Mouse (Mus musculus) kidney, embryonic 16.5 days (tissue): Measurements from ENCODE around the gene Tspan7. TPM values are rescaled to one million over a fixed set of nuclear protein-coding genes. Genes with fewer than 3 reads are reported as not detected.

ENCODE experiments used
- ATAC-seq: fragments of 200-750 bp; cut with Nextera tagmentation; 2 replicates; pipeline ENCODE4 v1.8.0; 2017; ENCODE audit warnings: moderate TSS enrichment; ENCODE audit not compliant: low FRiP score, low TSS enrichment
- H3K27ac ChIP-seq: fragments of 300-500 bp; sonication (generic); 2 replicates; pipeline ENCODE4 v1.5.1; 2014; ENCODE audit warnings: low read length
- H3K27me3 ChIP-seq: fragments of 300-500 bp; sonication (generic); 2 replicates; pipeline ENCODE4 v1.6.1; 2014; ENCODE audit warnings: low read length, control low read depth, mixed read lengths; ENCODE audit not compliant: insufficient read depth
- H3K36me3 ChIP-seq: fragments of 300-500 bp; sonication (generic); 2 replicates; pipeline ENCODE4 v1.6.1; 2014; ENCODE audit warnings: low read length, control low read depth, mixed read lengths; ENCODE audit not compliant: insufficient read depth
- H3K4me1 ChIP-seq: fragments of 300-500 bp; sonication (generic); 2 replicates; pipeline ENCODE4 v1.6.1; 2014; ENCODE audit warnings: low read length, control low read depth, mixed read lengths; ENCODE audit not compliant: insufficient read depth
- H3K4me2 ChIP-seq: fragments of 300-500 bp; sonication (generic); replicated peaks from 2 replicates; pipeline ENCODE4 v1.6.1; 2014; ENCODE audit warnings: low read depth, low read length
- H3K4me3 ChIP-seq: fragments of 300-500 bp; sonication (generic); 2 replicates; pipeline ENCODE4 v1.5.1; 2014; ENCODE audit warnings: mild to moderate bottlenecking, low read length
- H3K9ac ChIP-seq: fragments of 300-500 bp; sonication (generic); replicated peaks from 2 replicates; pipeline ENCODE4 v1.6.1; 2014; ENCODE audit warnings: low read length
- H3K9me3 ChIP-seq: fragments of 300-500 bp; sonication (generic); 2 replicates; pipeline ENCODE4 v1.6.1; 2016; ENCODE audit warnings: low read length, control low read depth
- WGBS: fragments of 180-500 bp; shearing (Covaris S2); extraction: QIAGEN DNeasy Blood & Tissue Kit; methylation state at CpG from one replicate; pipeline ENCODE4 v1.1.7; 2014; 5-methylcytosine and 5-hydroxymethylcytosine counted together
- polyA plus RNA-seq: library from polyadenylated mRNA; unstranded; fragments of >200 nt; fragmentation: Nextera tagmentation; extraction: Ambion mirVana; gene quantifications from 2 replicates; pipeline ENCODE4 v1.2.1, GENCODE M21; 2015

Tspan7 gene
- polyA plus RNA-seq, 1 experiment from 2014 or later = 122 TPM

DNA sequence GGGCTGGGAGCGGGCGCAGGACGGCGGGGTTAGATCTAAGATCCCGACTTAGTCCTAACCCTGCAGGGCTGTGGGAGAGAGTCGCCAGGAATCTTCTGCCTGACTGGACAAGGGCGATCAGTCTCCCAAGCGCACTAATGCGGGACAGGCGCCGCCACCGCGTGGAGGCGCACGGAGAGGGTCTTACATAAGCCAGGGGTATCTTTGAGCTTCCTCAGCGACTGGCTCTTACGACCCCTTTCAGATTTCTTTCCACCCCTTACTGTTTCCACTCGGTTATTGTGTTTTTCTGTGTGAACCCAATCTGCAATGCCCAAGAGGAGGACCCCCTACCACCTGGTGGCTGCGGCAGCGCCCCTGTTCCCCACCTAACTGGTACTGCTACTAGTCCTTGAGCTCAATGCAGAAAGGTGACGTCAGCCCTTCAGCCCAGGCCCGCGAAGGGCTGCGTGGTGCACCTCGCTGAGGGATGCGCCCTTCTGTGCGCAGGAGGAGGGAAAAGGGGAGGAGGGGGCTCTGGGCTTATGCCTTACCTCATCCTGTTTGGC is 780 bp downstream of the Tspan7 start:
- WGBS = 14% methylated on average over 26 of the region's 27 CpGs
- no peaks in the 10 kb centered on the region for H3K4me1 ChIP-seq
- peak overlapping the region; percentile 57 for H3K4me2 ChIP-seq
- no peaks in the 10 kb centered on the region; the same call in 1 of the 2 replicates for H3K27me3 ChIP-seq
- peak overlapping the region; percentile 53 for H3K4me3 ChIP-seq
- peak overlapping the region; percentile 59; the same call in 1 of the 2 replicates for H3K27ac ChIP-seq
- ATAC-seq = peak; percentile 91
- H3K9ac ChIP-seq = peak overlapping the region; percentile 67
- H3K9me3 ChIP-seq = no peaks in the 10 kb centered on the region; the same call in 1 of the 2 replicates
- no peaks in the 10 kb centered on the region for H3K36me3 ChIP-seq

DNA sequence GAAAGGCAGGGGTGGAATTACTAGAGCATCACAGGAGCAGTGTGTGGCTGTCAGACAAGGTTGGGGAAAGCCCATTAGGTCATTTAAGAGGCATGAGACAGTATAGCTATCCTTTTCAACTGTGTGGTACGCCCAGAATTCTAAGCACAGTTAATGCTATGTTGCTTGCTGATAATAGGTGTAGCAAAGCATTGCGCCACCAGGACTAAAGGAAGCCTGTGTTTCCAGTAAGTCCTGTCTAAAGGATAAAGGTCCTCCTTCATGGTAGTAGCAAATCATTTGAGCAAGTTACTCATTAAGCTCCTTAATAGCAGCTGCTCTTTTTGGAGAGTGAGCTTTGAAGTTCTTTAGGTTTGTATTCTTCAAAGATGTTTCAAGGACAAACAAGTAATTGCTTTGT is 13.6 kb downstream of the Tspan7 start:
- Histone ChIP-seq H3K4me3 (no peak overlapping the region), H3K9me3 (no peaks in the 10 kb centered on the region), H3K9ac (no peak overlapping the region), H3K4me1 (no peaks in the 10 kb centered on the region), H3K27ac (no peak overlapping the region), H3K27me3 (no peaks in the 10 kb centered on the region), H3K4me2 (no peak overlapping the region), H3K36me3 (no peaks in the 10 kb centered on the region)
- 84% methylated on average over 2 of the region's 2 CpGs for WGBS
- ATAC-seq = peak; percentile 31; the same call in 1 of the 2 replicates

DNA sequence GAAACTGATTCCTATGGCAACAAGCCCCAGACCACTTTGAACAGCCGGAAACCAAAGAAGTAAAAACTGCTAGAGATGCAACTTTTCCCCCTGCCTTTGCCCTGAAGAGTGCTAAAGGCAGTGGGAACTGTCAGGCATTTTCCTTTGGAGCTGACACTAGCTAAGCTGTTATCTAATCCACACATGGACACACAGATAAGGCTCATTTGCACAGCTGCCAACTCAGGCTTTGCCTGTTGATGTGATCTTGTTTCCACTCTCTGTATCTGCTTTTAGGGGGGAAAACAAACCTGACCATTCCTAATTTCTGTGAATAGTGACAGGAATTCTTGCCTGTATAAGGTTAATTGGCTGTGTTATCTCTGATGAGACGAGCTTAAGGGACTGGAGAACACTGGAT is 17.7 kb downstream of the Tspan7 start:
- no peaks in the 10 kb centered on the region for H3K36me3 ChIP-seq
- 41% methylated on average over 2 of the region's 2 CpGs for WGBS
- no peak overlapping the region for H3K4me3 ChIP-seq
- H3K4me1 ChIP-seq = no peaks in the 10 kb centered on the region
- H3K9me3 ChIP-seq = no peaks in the 10 kb centered on the region
- no peaks in the 10 kb centered on the region for H3K27me3 ChIP-seq
- no peak overlapping the region for H3K4me2 ChIP-seq
- H3K9ac ChIP-seq = no peak overlapping the region
- ATAC-seq = no peak
- H3K27ac ChIP-seq = no peak overlapping the region

GRCm38 (mm10) chrX:10514417-10514816 is 29.5 kb downstream of the Tspan7 start:
- Histone ChIP-seq H3K27me3 (no peaks in the 10 kb centered on the region), H3K9me3 (no peaks in the 10 kb centered on the region), H3K36me3 (no peaks in the 10 kb centered on the region), H3K27ac (no peak overlapping the region), H3K9ac (no peak overlapping the region), H3K4me2 (no peak overlapping the region), H3K4me3 (no peak overlapping the region), H3K4me1 (0 out of 2 replicates have a peak, but pooled peaks cover 9% of the 10 kb centered on the region)
- ATAC-seq = no peak
- WGBS = 53% methylated on average over 5 of the region's 5 CpGs

DNA sequence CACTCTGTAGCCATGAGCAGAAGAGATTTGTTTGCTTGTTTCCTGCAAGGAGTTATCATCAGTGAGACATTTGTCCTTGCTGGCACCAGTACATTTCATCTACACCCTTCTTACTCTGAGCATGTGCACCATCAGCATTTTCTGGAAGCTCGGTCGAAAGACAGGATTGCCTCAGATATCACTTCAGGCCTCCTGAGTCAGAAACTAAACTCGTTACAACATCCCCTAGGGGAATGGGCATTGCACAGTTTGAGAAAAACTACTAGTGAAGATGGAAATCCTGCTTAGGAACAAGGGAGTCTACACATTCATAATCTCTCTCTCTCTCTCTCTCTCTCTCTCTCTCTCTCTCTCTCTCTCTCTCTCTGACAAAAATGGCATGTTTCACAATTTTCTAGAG is 30.0 kb downstream of the Tspan7 start:
- H3K9me3 ChIP-seq = no peaks in the 10 kb centered on the region
- no peak overlapping the region for H3K9ac ChIP-seq
- no peak overlapping the region for H3K27ac ChIP-seq
- ATAC-seq = no peak
- H3K4me2 ChIP-seq = no peak overlapping the region
- no peaks in the 10 kb centered on the region for H3K36me3 ChIP-seq
- 0 out of 2 replicates have a peak, but pooled peaks cover 9% of the 10 kb centered on the region for H3K4me1 ChIP-seq
- no peak overlapping the region for H3K4me3 ChIP-seq
- WGBS = 51% methylated on average over 3 of the region's 3 CpGs
- H3K27me3 ChIP-seq = no peaks in the 10 kb centered on the region

DNA sequence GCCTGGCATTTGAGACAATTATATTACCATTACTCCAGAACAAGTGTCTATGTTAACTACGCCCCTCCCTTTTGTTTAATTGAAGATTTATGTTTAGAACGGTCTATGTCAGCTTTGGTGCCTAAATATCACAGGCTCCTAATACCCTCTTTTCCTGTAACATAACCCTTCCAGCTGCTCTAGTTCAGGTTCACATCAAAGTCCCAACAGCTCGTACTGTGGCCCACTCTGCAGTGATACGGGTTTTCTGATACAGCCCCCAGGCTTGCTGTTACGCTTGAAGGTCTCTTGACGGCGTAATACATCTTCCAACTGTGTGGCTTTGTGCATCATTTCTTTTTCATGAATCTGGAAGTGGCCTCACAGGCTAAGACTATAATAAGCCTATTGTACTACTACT is 31.5 kb downstream of the Tspan7 start:
- no peak overlapping the region for H3K27ac ChIP-seq

GRCm38 (mm10) chrX:10516925-10517324 is 32.0 kb downstream of the Tspan7 start:
- ATAC-seq = peak; percentile 63
- Histone ChIP-seq H3K9me3 (no peaks in the 10 kb centered on the region), H3K27ac (no peak overlapping the region), H3K4me1 (0 out of 2 replicates have a peak, but pooled peaks cover 9% of the 10 kb centered on the region), H3K9ac (no peak overlapping the region), H3K36me3 (no peaks in the 10 kb centered on the region), H3K4me3 (no peak overlapping the region), H3K27me3 (no peaks in the 10 kb centered on the region), H3K4me2 (no peak overlapping the region; the same call in 1 of the 2 replicates)
- WGBS = 60% methylated on average over 6 of the region's 6 CpGs

More for the DNA sequence above, 31.5 kb downstream of the Tspan7 start:
- 0 out of 2 replicates have a peak, but pooled peaks cover 9% of the 10 kb centered on the region for H3K4me1 ChIP-seq
- H3K9me3 ChIP-seq = no peaks in the 10 kb centered on the region
- H3K4me2 ChIP-seq = no peak overlapping the region; the same call in 1 of the 2 replicates
- 0 out of 2 replicates have a peak, but pooled peaks have one; percentile 23 for ATAC-seq
- 55% methylated on average over 7 of the region's 7 CpGs for WGBS
- H3K36me3 ChIP-seq = no peaks in the 10 kb centered on the region
- H3K4me3 ChIP-seq = no peak overlapping the region
- H3K27me3 ChIP-seq = no peaks in the 10 kb centered on the region
- H3K9ac ChIP-seq = no peak overlapping the region

DNA sequence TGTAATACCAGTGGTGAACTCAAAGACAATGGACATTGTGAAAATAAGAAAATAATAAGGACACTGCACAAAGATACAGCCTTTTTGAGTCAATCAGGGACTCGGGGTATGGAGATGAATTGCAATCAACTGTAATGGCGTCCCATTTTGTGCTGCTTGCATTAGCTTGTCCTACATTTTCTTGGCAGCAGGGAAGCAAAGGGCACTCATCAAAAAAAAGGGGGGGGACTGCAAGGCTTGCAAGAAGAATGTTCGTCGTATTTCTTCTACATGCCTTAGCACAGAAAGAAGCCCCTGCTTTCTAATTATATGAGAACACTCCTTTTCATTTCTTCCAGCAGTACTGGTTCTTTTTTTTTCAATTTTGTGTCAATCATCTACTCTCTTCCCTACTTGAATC is 32.8 kb downstream of the Tspan7 start:
- H3K9ac ChIP-seq = no peak overlapping the region
- 54% methylated on average over 4 of the region's 4 CpGs for WGBS

DNA sequence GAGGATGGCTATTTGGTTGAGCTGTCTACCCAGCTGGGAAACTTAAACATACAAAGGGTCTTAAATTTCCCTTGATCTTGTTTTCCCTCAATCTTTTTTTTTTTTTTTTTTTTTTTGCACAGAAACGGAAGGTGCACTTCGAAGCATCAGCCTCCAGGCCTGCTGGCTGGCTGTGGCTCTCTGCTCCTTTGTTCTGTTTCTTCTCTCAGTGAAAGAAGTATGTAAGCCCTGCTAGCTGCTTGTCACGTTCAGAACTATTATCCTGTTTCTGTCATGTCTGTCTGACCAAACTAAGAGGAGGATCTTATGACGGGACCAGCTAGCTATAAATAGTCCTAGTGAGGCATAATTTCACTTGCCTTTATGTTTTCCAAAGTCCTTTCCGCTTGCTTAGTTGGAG is 33.6 kb downstream of the Tspan7 start:
- no peak for ATAC-seq
- H3K27me3 ChIP-seq = no peaks in the 10 kb centered on the region
- H3K36me3 ChIP-seq = no peaks in the 10 kb centered on the region
- 0 out of 2 replicates have a peak, but pooled peaks cover 9% of the 10 kb centered on the region for H3K4me1 ChIP-seq
- no peak overlapping the region for H3K9ac ChIP-seq
- WGBS = 38% methylated on average over 5 of the region's 5 CpGs
- H3K9me3 ChIP-seq = no peaks in the 10 kb centered on the region
- H3K27ac ChIP-seq = peak overlapping the region; percentile 61
- 0 out of 2 replicates have a peak overlapping the region, but pooled peaks have one; percentile 13 for H3K4me2 ChIP-seq
- H3K4me3 ChIP-seq = no peak overlapping the region

More for the DNA sequence above, 32.8 kb downstream of the Tspan7 start:
- no peak for ATAC-seq
- Histone ChIP-seq H3K4me1 (0 out of 2 replicates have a peak, but pooled peaks cover 9% of the 10 kb centered on the region), H3K36me3 (no peaks in the 10 kb centered on the region), H3K27ac (no peak overlapping the region), H3K4me2 (no peak overlapping the region), H3K9me3 (no peaks in the 10 kb centered on the region), H3K4me3 (no peak overlapping the region), H3K27me3 (no peaks in the 10 kb centered on the region)

DNA sequence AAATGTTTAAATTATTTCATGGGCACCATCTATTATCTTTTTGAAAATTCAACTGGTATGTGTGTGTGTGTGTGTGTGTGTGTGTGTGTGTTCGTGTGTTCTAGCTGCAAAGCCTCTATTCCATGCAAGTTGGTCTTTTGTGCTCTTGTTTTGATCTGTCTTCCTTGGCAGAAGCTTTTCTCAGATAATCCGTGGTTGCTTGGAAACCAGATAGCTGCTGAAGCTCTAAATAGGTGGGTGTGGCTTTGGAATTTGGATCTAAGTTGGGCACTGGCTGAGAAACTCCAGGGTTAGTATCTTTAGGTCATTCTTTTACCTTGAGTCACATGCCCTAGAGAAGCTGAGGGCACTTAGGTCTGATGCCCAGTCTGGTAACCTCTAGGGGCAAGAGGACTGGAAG is 50.5 kb downstream of the Tspan7 start:
- no peaks in the 10 kb centered on the region for H3K27me3 ChIP-seq
- no peaks in the 10 kb centered on the region for H3K36me3 ChIP-seq
- H3K27ac ChIP-seq = no peak overlapping the region
- 0 out of 2 replicates have a peak, but pooled peaks cover 5% of the 10 kb centered on the region for H3K4me1 ChIP-seq
- no peak overlapping the region for H3K4me2 ChIP-seq
- H3K9me3 ChIP-seq = no peaks in the 10 kb centered on the region
- H3K4me3 ChIP-seq = no peak overlapping the region
- no peak for ATAC-seq
- no peak overlapping the region for H3K9ac ChIP-seq
- 35% methylated on average over 2 of the region's 2 CpGs for WGBS
